Mouse (Mus musculus): ENCODE data around the gene Krtap22-2. TPM values are rescaled to one million over a fixed set of nuclear protein-coding genes. Genes with fewer than 3 reads are reported as not detected.
"Not testable (repeated sequence)": the region's sequence is repeated elsewhere in the genome, so short reads cannot be mapped to it uniquely, and the experiment has no call there.

Krtap22-2 gene
- not detected in 2 replicates for polyA plus RNA-seq (2012; ENCODE audit: insufficient read depth, insufficient read length, low replicate concordance, missing spikeins)

- Histone ChIP-seq H3K27ac (ENCODE audit: insufficient read depth, low read depth, low read length) (no peak within 1 kb of the TSS), H3K4me3 (ENCODE audit: insufficient read depth, low read depth, low read length) (no peak within 1 kb of the TSS), H3K4me1 (ENCODE audit: control insufficient read depth, insufficient read depth, low read length) (no peaks in the 10 kb centered on the region)
- 82% methylated on average over 5 of the region's 5 CpGs for WGBS
- TF ChIP-seq POLR2A (IDR thresholded peaks at IDR 0.05; ENCODE audit: insufficient read depth, low read depth, low read length) (no peak), CTCF (IDR thresholded peaks at IDR 0.05; ENCODE audit: insufficient read depth, low read depth, low read length) (no peak)
Measured at GRCm38 (mm10) chr16:89010659-89011058, at the start of gene Krtap22-2. Gene Krtap22-2 (minus strand): TSS chr16:89010759.

- Histone ChIP-seq H3K4me1 (ENCODE audit: control insufficient read depth, insufficient read depth, low read length) (no peaks in the 10 kb centered on the region), H3K4me3 (ENCODE audit: insufficient read depth, low read depth, low read length) (no peak within 1 kb of the TSS), H3K27ac (ENCODE audit: insufficient read depth, low read depth, low read length) (no peak within 1 kb of the TSS)
- TF ChIP-seq CTCF (IDR thresholded peaks at IDR 0.05; ENCODE audit: insufficient read depth, low read depth, low read length) = no peak
- TF ChIP-seq POLR2A (IDR thresholded peaks at IDR 0.05; ENCODE audit: insufficient read depth, low read depth, low read length) = no peak
- WGBS = 85% methylated on average over 3 of the region's 3 CpGs
Measured at GRCm38 (mm10) chr16:89047783-89048182, 37.2 kb upstream of the Krtap22-2 start, which contains the start of gene Krtap6-5. Gene Krtap6-5 (minus strand): TSS chr16:89047883.

GRCm38 (mm10) chr16:89041372-89041771, 30.8 kb upstream of the Krtap22-2 start, which contains the start of gene Gm10228:
Gene Gm10228 (minus strand): TSS chr16:89041472.
- not testable (repeated sequence) for H3K4me3 ChIP-seq (ENCODE audit: insufficient read depth, low read depth, low read length); H3K4me1 ChIP-seq (ENCODE audit: control insufficient read depth, insufficient read depth, low read length); H3K27ac ChIP-seq (ENCODE audit: insufficient read depth, low read depth, low read length)
- WGBS = 90% methylated on average over 2 of the region's 4 CpGs

GRCm38 (mm10) chr16:89031399-89031798, 20.8 kb upstream of the Krtap22-2 start, which contains the start of gene Krtap6-1:
Gene Krtap6-1 (plus strand): TSS chr16:89031699.
- not testable (repeated sequence) for H3K4me3 ChIP-seq (ENCODE audit: insufficient read depth, low read depth, low read length); H3K27ac ChIP-seq (ENCODE audit: insufficient read depth, low read depth, low read length); H3K4me1 ChIP-seq (ENCODE audit: control insufficient read depth, insufficient read depth, low read length)
- WGBS = 93% methylated on average over 3 of the region's 3 CpGs

- WGBS = 89% methylated on average over 3 of the region's 3 CpGs
- H3K4me1 ChIP-seq (ENCODE audit: control insufficient read depth, insufficient read depth, low read length); H3K27ac ChIP-seq (ENCODE audit: insufficient read depth, low read depth, low read length); H3K4me3 ChIP-seq (ENCODE audit: insufficient read depth, low read depth, low read length): not testable (repeated sequence)
Measured at GRCm38 (mm10) chr16:89014984-89015383, 4.4 kb upstream of the Krtap22-2 start, which contains the start of gene Gm10229. Gene Gm10229 (plus strand): TSS chr16:89015284.

DNA sequence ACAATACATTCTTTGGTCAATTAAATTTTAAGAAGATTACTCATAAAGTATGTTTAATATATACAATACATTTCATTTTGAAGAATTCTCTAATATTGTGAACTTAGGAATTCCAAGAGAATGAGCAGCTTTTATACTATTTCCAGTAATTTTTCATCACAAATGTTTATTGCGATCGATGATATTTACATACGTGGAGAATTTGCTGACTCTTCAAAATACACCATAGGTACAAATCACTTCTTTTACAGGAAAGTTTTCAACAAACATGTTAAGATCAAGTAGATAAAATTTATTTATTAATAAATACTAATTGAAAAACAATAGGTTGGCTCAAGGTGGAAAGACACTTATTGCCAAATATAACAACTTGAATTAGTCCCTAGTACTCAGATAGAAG, 3.4 kb upstream of the Krtap22-2 start:
- no peak overlapping the region for H3K4me3 ChIP-seq (ENCODE audit: insufficient read depth, low read depth, low read length)
- no peak overlapping the region for H3K27ac ChIP-seq (ENCODE audit: insufficient read depth, low read depth, low read length)
- H3K4me1 ChIP-seq (ENCODE audit: control insufficient read depth, insufficient read depth, low read length) = no peaks in the 10 kb centered on the region
- 97% methylated on average over 3 of the region's 3 CpGs for WGBS
- TF ChIP-seq CTCF (IDR thresholded peaks at IDR 0.05; ENCODE audit: insufficient read depth, low read depth, low read length) (no peak), POLR2A (IDR thresholded peaks at IDR 0.05; ENCODE audit: insufficient read depth, low read depth, low read length) (no peak)

DNA sequence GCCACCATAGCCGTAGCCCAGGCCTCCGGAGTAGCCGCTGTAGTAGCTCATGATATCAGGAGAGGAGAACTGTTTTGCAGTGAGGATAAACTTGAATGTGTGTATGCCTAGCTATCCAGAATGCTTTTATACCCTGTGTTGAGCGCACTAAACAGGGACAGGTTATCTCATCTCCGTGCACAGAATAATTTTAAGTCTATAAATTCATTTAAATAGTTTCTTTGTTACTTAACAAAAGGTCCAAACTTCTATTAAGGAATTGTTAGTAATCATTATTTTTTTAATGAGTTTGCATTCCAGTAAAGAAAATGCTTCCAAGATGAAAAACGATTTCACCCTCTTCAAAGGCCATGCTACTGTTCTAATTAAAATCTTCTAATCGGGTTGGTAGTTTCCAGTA, 47.8 kb downstream of the Krtap22-2 start, which contains the start of gene Krtap16-3:
Krtap16-3 (minus strand) TSS at position 101 of the 400 bp plus-strand sequence.
- 62% methylated on average over 7 of the region's 7 CpGs for WGBS
- H3K4me3 ChIP-seq (ENCODE audit: insufficient read depth, low read depth, low read length) = no peak within 1 kb of the TSS
- H3K27ac ChIP-seq (ENCODE audit: insufficient read depth, low read depth, low read length) = no peak within 1 kb of the TSS
- TF ChIP-seq CTCF (IDR thresholded peaks at IDR 0.05; ENCODE audit: insufficient read depth, low read depth, low read length) (no peak), POLR2A (IDR thresholded peaks at IDR 0.05; ENCODE audit: insufficient read depth, low read depth, low read length) (no peak)
- no peaks in the 10 kb centered on the region for H3K4me1 ChIP-seq (ENCODE audit: control insufficient read depth, insufficient read depth, low read length)

Other genes with a start within 250 kb of the Krtap22-2 start
- not detected in 2 replicates for gene 2310057N15Rik, start 236.6 kb downstream of the Krtap22-2 start, polyA plus RNA-seq (2012; ENCODE audit: insufficient read depth, insufficient read length, low replicate concordance, missing spikeins)
- not detected in 2 replicates for gene Gm5965, start 232.9 kb downstream of the Krtap22-2 start, polyA plus RNA-seq (2012; ENCODE audit: insufficient read depth, insufficient read length, low replicate concordance, missing spikeins)
- gene Gm20741, start 198.5 kb downstream of the Krtap22-2 start, polyA plus RNA-seq (2012; ENCODE audit: insufficient read depth, insufficient read length, low replicate concordance, missing spikeins) = not detected in 2 replicates
- not detected in 2 replicates for gene Krtap15, start 190.5 kb downstream of the Krtap22-2 start, polyA plus RNA-seq (2012; ENCODE audit: insufficient read depth, insufficient read length, low replicate concordance, missing spikeins)
- not detected in 2 replicates for gene Krtap14, start 184.6 kb downstream of the Krtap22-2 start, polyA plus RNA-seq (2012; ENCODE audit: insufficient read depth, insufficient read length, low replicate concordance, missing spikeins)
- gene Krtap19-1, start 141.3 kb downstream of the Krtap22-2 start, polyA plus RNA-seq (2012; ENCODE audit: insufficient read depth, insufficient read length, low replicate concordance, missing spikeins) = not detected in 2 replicates
- not detected in 2 replicates for gene Krtap19-2, start 136.5 kb downstream of the Krtap22-2 start, polyA plus RNA-seq (2012; ENCODE audit: insufficient read depth, insufficient read length, low replicate concordance, missing spikeins)
- gene Krtap19-3, start 132.7 kb downstream of the Krtap22-2 start, polyA plus RNA-seq (2012; ENCODE audit: insufficient read depth, insufficient read length, low replicate concordance, missing spikeins) = not detected in 2 replicates
- not detected in 2 replicates for gene Krtap19-4, start 125.7 kb downstream of the Krtap22-2 start, polyA plus RNA-seq (2012; ENCODE audit: insufficient read depth, insufficient read length, low replicate concordance, missing spikeins)
- not detected in 2 replicates for gene Krtap19-5, start 114.3 kb downstream of the Krtap22-2 start, polyA plus RNA-seq (2012; ENCODE audit: insufficient read depth, insufficient read length, low replicate concordance, missing spikeins)
- not detected in 2 replicates for gene Krtap19-9b, start 78.5 kb downstream of the Krtap22-2 start, polyA plus RNA-seq (2012; ENCODE audit: insufficient read depth, insufficient read length, low replicate concordance, missing spikeins)
- not detected in 2 replicates for gene Krtap16-3, start 47.9 kb downstream of the Krtap22-2 start, polyA plus RNA-seq (2012; ENCODE audit: insufficient read depth, insufficient read length, low replicate concordance, missing spikeins)
- not detected in 2 replicates for gene Gm10229, start 4.5 kb upstream of the Krtap22-2 start, polyA plus RNA-seq (2012; ENCODE audit: insufficient read depth, insufficient read length, low replicate concordance, missing spikeins)
- not detected in 2 replicates for gene Krtap6-1, start 20.9 kb upstream of the Krtap22-2 start, polyA plus RNA-seq (2012; ENCODE audit: insufficient read depth, insufficient read length, low replicate concordance, missing spikeins)
- not detected in 2 replicates for gene Gm10228, start 30.7 kb upstream of the Krtap22-2 start, polyA plus RNA-seq (2012; ENCODE audit: insufficient read depth, insufficient read length, low replicate concordance, missing spikeins)
- gene Krtap6-5, start 37.1 kb upstream of the Krtap22-2 start, polyA plus RNA-seq (2012; ENCODE audit: insufficient read depth, insufficient read length, low replicate concordance, missing spikeins) = not detected in 2 replicates
- not detected in 2 replicates for gene 1110025L11Rik, start 53.2 kb upstream of the Krtap22-2 start, polyA plus RNA-seq (2012; ENCODE audit: insufficient read depth, insufficient read length, low replicate concordance, missing spikeins)
- not detected in 2 replicates for gene Krtap6-3, start 73.3 kb upstream of the Krtap22-2 start, polyA plus RNA-seq (2012; ENCODE audit: insufficient read depth, insufficient read length, low replicate concordance, missing spikeins)
- gene Gm6358, start 130.1 kb upstream of the Krtap22-2 start, polyA plus RNA-seq (2012; ENCODE audit: insufficient read depth, insufficient read length, low replicate concordance, missing spikeins) = not detected in 2 replicates
- gene Gm10061, start 140.3 kb upstream of the Krtap22-2 start, polyA plus RNA-seq (2012; ENCODE audit: insufficient read depth, insufficient read length, low replicate concordance, missing spikeins) = not detected in 2 replicates
- not detected in 2 replicates for gene Gm9789, start 147.2 kb upstream of the Krtap22-2 start, polyA plus RNA-seq (2012; ENCODE audit: insufficient read depth, insufficient read length, low replicate concordance, missing spikeins)
- not detected in 2 replicates for gene Gm7735, start 158.7 kb upstream of the Krtap22-2 start, polyA plus RNA-seq (2012; ENCODE audit: insufficient read depth, insufficient read length, low replicate concordance, missing spikeins)
- gene 1110057P08Rik, start 164.0 kb upstream of the Krtap22-2 start, polyA plus RNA-seq (2012; ENCODE audit: insufficient read depth, insufficient read length, low replicate concordance, missing spikeins) = not detected in 2 replicates
- not detected in 2 replicates for gene Krtap20-2, start 195.1 kb upstream of the Krtap22-2 start, polyA plus RNA-seq (2012; ENCODE audit: insufficient read depth, insufficient read length, low replicate concordance, missing spikeins)